Mouse (Mus musculus) heart, embryonic 12.5 days (tissue): Measurements from ENCODE around the gene Olfr324. TPM values are rescaled to one million over a fixed set of nuclear protein-coding genes. Genes with fewer than 3 reads are reported as not detected.

Experiments
- ATAC-seq: fragments of 200-750 bp; cut with Nextera tagmentation; 2 replicates; pipeline ENCODE4 v1.8.0; 2017; ENCODE audit warnings: moderate TSS enrichment, moderate library complexity; ENCODE audit not compliant: insufficient number of reproducible peaks, low FRiP score
- H3K27ac ChIP-seq: fragments of 300-500 bp; sonication (generic); 2 replicates; pipeline ENCODE4 v1.5.1; 2016; ENCODE audit warnings: mild to moderate bottlenecking, moderate library complexity; ENCODE audit not compliant: poor library complexity, severe bottlenecking
- H3K27me3 ChIP-seq: fragments of 300-500 bp; sonication (generic); replicated peaks from 2 replicates; pipeline ENCODE4 v1.6.1; 2016; ENCODE audit warnings: mild to moderate bottlenecking, moderate library complexity
- H3K36me3 ChIP-seq: fragments of 300-500 bp; sonication (generic); 2 replicates; pipeline ENCODE4 v1.6.1; 2016; ENCODE audit warnings: mild to moderate bottlenecking, moderate library complexity
- H3K4me1 ChIP-seq: fragments of 300-500 bp; sonication (generic); replicated peaks from 2 replicates; pipeline ENCODE4 v1.6.1; 2016; ENCODE audit warnings: mild to moderate bottlenecking
- H3K4me2 ChIP-seq: fragments of 300-500 bp; sonication (generic); 2 replicates; pipeline ENCODE4 v1.6.1; 2016; ENCODE audit warnings: mild to moderate bottlenecking, moderate library complexity
- H3K4me3 ChIP-seq: fragments of 300-500 bp; sonication (generic); 2 replicates; pipeline ENCODE4 v1.5.1; 2016; ENCODE audit warnings: mild to moderate bottlenecking
- H3K9ac ChIP-seq: fragments of 300-500 bp; sonication (generic); 2 replicates; pipeline ENCODE4 v1.6.1; 2016; ENCODE audit warnings: mild to moderate bottlenecking, moderate library complexity
- H3K9me3 ChIP-seq: fragments of 300-500 bp; sonication (generic); replicated peaks from 2 replicates; pipeline ENCODE4 v1.6.1; 2016; ENCODE audit warnings: mild to moderate bottlenecking, moderate library complexity
- WGBS: fragments of 180-500 bp; shearing (Covaris S2); methylation state at CpG from one replicate; pipeline ENCODE4 v1.1.7; 2016; 5-methylcytosine and 5-hydroxymethylcytosine counted together
- polyA plus RNA-seq: library from polyadenylated mRNA; unstranded; fragments of >200 nt; fragmentation: Nextera tagmentation; extraction: Ambion mirVana; gene quantifications from 2 replicates; pipeline ENCODE4 v1.2.1, GENCODE M21; 2016

The Olfr324 gene
- not detected in 2 replicates for polyA plus RNA-seq

DNA sequence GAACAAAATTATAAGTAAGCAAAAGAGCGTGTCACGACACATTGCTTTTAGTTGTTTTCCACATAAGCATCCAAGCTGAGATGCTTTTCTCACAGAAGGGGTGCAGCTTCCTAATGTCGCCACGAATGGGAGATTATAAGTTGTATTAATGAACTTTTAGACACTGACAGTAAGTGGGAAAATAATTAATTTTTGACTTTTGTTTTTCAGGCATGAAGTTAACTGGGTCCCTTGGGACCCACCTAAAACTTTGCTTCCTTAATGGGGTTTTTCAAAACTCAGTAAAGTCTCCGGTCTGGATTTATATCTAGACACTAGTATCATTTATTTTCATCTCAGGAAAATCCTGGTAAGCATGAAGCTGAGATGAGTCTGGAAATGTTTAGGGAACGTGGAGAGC is at the start of gene Olfr324:
Olfr324 (plus strand) TSS at position 301 of the 400 bp plus-strand sequence.
- ATAC-seq = no peak
- Histone ChIP-seq H3K27me3 (no peaks in the 10 kb centered on the region), H3K9ac (no peak within 1 kb of the TSS), H3K4me1 (no peaks in the 10 kb centered on the region), H3K4me2 (no peak within 1 kb of the TSS), H3K9me3 (no peaks in the 10 kb centered on the region), H3K27ac (no peak within 1 kb of the TSS), H3K36me3 (no peaks in the 10 kb centered on the region), H3K4me3 (no peak within 1 kb of the TSS)
- 74% methylated on average over 6 of the region's 6 CpGs for WGBS

DNA sequence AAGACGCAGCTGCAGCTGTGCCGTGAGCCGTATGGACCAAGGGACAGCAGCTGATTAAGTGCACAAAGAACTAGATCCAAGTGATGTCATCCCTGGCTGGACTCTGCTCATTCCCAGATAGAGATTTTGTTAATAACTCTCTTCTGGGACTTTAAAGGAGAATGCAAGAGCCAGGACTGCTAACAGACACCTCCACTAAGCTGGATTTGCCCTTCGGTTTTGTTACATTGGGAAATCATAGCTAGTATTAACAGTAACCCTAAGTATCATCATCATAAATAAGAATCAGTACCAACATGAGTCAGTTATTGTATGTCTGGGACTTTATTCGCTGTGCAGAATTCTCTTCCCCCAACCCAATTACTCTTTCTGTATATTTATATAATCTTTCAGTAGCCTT is 48.6 kb upstream of the Olfr324 start, which contains the start of gene Olfr329-ps:
Olfr329-ps (minus strand) TSS at position 101 of the 400 bp plus-strand sequence.
- no peak within 1 kb of the TSS for H3K9ac ChIP-seq
- no peaks in the 10 kb centered on the region for H3K4me1 ChIP-seq
- no peak within 1 kb of the TSS for H3K27ac ChIP-seq
- H3K27me3 ChIP-seq = no peaks in the 10 kb centered on the region
- 76% methylated on average over 5 of the region's 5 CpGs for WGBS
- no peak within 1 kb of the TSS for H3K4me3 ChIP-seq
- H3K9me3 ChIP-seq = no peaks in the 10 kb centered on the region
- no peak for ATAC-seq
- no peak within 1 kb of the TSS for H3K4me2 ChIP-seq
- H3K36me3 ChIP-seq = no peaks in the 10 kb centered on the region

DNA sequence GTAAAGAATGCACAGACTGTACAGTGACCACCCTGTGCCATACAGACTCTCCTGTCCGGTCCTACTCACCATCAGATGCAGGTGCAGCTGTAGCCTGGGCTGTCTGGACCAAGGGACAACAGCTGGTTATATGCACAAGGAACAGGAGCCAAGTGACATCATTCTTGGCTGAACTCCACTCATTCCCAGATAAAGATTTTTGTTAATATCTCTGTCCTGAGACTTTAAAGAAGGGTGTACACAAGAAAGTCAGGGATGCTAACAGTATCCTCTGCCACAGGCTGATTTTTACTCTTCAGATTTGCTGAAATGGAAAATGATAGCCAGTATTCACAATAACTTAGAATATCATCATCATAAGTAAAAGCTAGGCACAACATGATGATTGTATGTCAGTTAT is 39.4 kb upstream of the Olfr324 start, which contains the start of gene Olfr328:
Olfr328 (minus strand) TSS at position 101 of the 400 bp plus-strand sequence.
- H3K27me3 ChIP-seq = no peaks in the 10 kb centered on the region
- no peak for ATAC-seq
- no peak within 1 kb of the TSS for H3K27ac ChIP-seq
- no peak within 1 kb of the TSS for H3K9ac ChIP-seq
- H3K4me1 ChIP-seq = no peaks in the 10 kb centered on the region
- no peak within 1 kb of the TSS for H3K4me3 ChIP-seq
- 85% methylated on average over 1 of the region's 1 CpGs for WGBS
- H3K4me2 ChIP-seq = no peak within 1 kb of the TSS
- H3K36me3 ChIP-seq = no peaks in the 10 kb centered on the region
- H3K9me3 ChIP-seq = 0 out of 2 replicates have a peak, but pooled peaks cover 2% of the 10 kb centered on the region

DNA sequence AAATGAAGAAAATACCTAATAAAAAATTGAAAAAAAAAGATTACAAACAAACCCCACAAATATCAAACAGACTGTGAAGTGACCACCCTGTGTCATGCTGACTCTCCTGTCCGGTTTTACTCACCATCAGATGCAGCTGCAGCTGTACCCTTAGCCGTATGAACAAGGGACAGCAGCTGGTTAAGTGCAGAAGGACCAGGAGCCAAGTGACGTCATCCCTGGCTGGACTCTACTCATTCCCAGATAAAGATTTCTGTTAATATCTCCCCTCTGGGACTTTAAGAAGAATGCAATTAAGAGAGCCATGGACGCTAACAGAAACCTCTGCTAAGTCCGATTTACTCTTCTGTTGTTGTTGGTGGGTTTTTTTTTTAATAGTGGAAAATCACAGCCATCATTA is 24.5 kb upstream of the Olfr324 start, which contains the start of gene Olfr224:
Olfr224 (minus strand) TSS at position 149 of the 400 bp plus-strand sequence.
- no peak within 1 kb of the TSS for H3K9ac ChIP-seq
- H3K4me2 ChIP-seq = no peak within 1 kb of the TSS
- H3K4me3 ChIP-seq = no peak within 1 kb of the TSS
- 62% methylated on average over 5 of the region's 5 CpGs for WGBS
- H3K27me3 ChIP-seq = no peaks in the 10 kb centered on the region
- H3K4me1 ChIP-seq = no peaks in the 10 kb centered on the region
- H3K27ac ChIP-seq = no peak within 1 kb of the TSS
- no peak for ATAC-seq
- no peaks in the 10 kb centered on the region for H3K36me3 ChIP-seq
- no peaks in the 10 kb centered on the region for H3K9me3 ChIP-seq

DNA sequence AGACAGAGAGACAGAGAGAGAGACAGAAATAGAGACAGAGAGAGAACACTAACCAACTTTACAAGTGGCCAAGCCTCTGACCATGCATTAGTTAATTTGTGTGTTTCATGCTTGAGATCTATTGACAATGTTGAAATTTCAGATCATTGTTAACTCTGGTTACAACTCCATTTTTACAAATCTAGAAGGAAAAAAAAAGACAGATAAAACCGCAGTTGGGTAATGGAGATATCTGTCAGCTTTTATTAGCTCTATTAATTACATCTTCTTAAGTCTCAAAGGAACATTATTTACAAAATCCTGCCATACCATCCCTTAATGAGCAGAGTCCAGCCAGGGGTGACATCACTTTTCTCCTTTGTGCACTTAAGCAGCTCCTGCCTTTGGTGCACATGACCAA is 17.5 kb upstream of the Olfr324 start, which contains the start of gene Olfr325:
Olfr325 (plus strand) TSS at position 301 of the 400 bp plus-strand sequence.
- H3K27me3 ChIP-seq = 0 out of 2 replicates have a peak, but pooled peaks cover 6% of the 10 kb centered on the region
- ATAC-seq = no peak
- H3K9me3 ChIP-seq = no peaks in the 10 kb centered on the region
- H3K9ac ChIP-seq = no peak within 1 kb of the TSS
- no peaks in the 10 kb centered on the region for H3K4me1 ChIP-seq
- H3K4me2 ChIP-seq = no peak within 1 kb of the TSS
- no peaks in the 10 kb centered on the region for H3K36me3 ChIP-seq
- H3K4me3 ChIP-seq = no peak within 1 kb of the TSS
- no peak within 1 kb of the TSS for H3K27ac ChIP-seq
- 68% methylated on average over 1 of the region's 1 CpGs for WGBS

DNA sequence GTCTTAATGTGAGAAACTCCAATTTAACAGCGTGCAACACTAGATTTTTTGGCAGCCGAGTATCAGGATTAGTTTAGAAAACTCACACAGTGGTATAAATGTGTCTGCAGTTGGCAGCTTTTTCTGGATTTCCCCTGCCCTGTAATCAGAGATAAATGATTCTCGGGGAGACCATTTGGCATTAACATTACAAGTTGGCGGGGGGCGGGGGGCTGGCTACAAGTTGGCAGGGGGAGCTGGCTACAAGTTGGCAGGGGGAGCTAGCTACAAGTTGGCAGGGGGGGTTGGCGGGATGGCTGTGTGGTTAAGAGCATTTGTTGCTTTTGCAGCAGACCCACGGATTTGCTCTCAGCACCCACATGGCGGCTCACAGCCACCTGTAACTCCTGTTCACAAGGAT is 16.3 kb upstream of the Olfr324 start:
- no peak for ATAC-seq
- Histone ChIP-seq H3K9ac (no peak overlapping the region), H3K9me3 (no peaks in the 10 kb centered on the region), H3K4me1 (no peaks in the 10 kb centered on the region), H3K36me3 (no peaks in the 10 kb centered on the region), H3K27me3 (0 out of 2 replicates have a peak, but pooled peaks cover 6% of the 10 kb centered on the region), H3K27ac (no peak overlapping the region), H3K4me3 (no peak overlapping the region), H3K4me2 (no peak overlapping the region)
- 69% methylated on average over 8 of the region's 8 CpGs for WGBS

DNA sequence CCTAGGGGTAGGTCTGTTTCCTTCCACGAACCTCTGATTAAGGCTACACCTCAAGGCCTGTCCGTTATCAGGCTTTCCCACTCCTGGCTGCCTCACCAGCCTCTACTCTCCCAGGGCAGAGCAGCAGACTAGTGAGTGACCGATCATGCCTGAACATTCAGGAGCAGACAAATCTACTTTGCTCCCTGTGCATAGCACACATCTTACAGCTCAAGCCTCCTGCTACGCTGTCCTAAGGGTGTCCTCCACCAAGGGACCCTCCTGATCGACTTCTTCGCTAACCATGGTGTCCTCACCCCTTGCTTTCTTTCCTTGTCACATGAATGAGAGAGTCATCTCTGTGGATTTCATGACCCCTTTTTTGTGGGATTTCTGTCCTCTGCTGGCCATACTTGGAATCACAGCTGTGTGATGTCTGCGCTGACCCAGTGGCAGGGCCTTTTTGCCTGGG is 7.0 kb upstream of the Olfr324 start:
- H3K27me3 ChIP-seq = 0 out of 2 replicates have a peak, but pooled peaks cover 3% of the 10 kb centered on the region
- no peak overlapping the region for H3K27ac ChIP-seq
- H3K4me3 ChIP-seq = no peak overlapping the region
- WGBS = 55% methylated on average over 7 of the region's 7 CpGs
- ATAC-seq = peak; percentile 79; the same call in 1 of the 2 replicates
- H3K9ac ChIP-seq = no peak overlapping the region
- H3K36me3 ChIP-seq = no peaks in the 10 kb centered on the region
- no peaks in the 10 kb centered on the region for H3K9me3 ChIP-seq
- H3K4me2 ChIP-seq = no peak overlapping the region
- no peaks in the 10 kb centered on the region for H3K4me1 ChIP-seq

DNA sequence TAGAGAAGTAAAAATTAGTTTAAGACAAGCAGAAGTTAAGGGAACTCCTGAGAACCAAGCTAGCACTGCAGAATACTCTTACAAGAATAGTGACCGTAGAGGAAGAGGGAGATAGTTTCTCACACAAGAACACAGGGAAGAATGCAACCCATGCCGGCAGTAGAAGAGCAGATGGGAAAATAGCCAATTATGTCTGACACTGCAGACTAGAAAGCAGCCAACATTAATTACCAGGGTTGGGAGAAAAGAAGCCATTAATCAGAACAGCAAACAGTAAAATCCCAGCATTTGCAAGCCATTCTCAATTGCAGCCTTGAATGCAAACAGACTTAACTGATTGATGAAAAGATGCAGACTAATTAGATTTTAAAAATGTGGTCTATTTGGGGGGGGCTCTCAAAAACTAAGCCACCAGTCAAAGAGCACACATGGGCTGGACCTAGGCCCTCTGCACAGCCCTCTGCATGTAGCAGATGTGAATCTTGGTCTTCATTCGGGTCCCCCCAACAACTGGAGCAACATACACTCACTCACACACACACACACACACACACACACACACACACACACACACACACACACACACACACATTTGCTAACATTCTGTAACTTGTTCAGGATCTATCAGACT is 6.2 kb upstream of the Olfr324 start:
- Histone ChIP-seq H3K36me3 (no peaks in the 10 kb centered on the region), H3K27ac (no peak overlapping the region), H3K9me3 (no peaks in the 10 kb centered on the region), H3K9ac (no peak overlapping the region), H3K4me2 (no peak overlapping the region), H3K4me3 (no peak overlapping the region), H3K4me1 (no peaks in the 10 kb centered on the region), H3K27me3 (0 out of 2 replicates have a peak, but pooled peaks cover 3% of the 10 kb centered on the region)
- WGBS = 69% methylated on average over 3 of the region's 3 CpGs
- no peak for ATAC-seq

DNA sequence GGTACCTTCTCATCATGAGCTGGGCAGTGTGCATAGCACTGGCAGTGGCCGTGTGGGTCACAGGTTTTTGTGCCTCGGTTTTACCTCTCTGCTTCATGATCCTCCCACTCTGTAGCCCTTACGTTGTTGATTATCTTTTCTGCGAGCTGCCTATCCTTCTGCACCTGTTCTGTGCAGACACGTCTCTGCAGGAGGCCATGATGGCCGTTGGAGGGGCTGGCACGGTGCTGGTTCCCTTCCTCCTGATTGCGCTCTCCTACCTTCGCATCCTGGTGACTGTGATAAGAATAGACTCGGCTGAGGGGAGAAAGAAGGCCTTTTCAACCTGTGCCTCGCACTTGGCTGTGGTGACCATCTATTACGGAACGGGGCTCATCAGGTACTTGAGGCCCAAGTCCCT is 2.9 kb downstream of the Olfr324 start:
- no peak overlapping the region for H3K9ac ChIP-seq
- H3K4me3 ChIP-seq = no peak overlapping the region
- H3K9me3 ChIP-seq = no peaks in the 10 kb centered on the region
- H3K4me2 ChIP-seq = no peak overlapping the region
- H3K27me3 ChIP-seq = 0 out of 2 replicates have a peak, but pooled peaks cover 3% of the 10 kb centered on the region
- H3K27ac ChIP-seq = no peak overlapping the region
- ATAC-seq = no peak
- H3K4me1 ChIP-seq = no peaks in the 10 kb centered on the region
- no peaks in the 10 kb centered on the region for H3K36me3 ChIP-seq
- WGBS = 79% methylated on average over 13 of the region's 13 CpGs

DNA sequence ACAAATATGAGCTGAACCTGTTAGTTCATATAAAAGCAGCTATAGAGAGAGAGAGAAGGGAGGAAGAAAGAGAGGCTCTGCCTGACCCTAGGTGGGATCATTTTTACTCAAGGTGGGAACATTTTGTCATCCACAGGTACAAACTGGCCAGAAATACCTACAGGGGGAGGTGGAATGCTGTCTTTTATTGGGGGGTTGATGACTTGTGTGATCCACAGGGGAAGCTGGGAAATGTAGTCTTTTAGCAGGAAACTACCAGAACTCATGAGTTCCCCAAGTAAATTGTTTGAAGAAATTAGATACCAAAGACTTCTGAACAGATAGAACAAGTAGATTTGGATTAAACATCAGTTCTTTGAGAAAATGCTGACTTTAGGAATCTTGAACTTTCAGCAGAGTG is 7.1 kb downstream of the Olfr324 start:
- no peaks in the 10 kb centered on the region; the same call in 1 of the 2 replicates for H3K9me3 ChIP-seq
- H3K4me3 ChIP-seq = no peak overlapping the region
- H3K9ac ChIP-seq = no peak overlapping the region
- ATAC-seq = no peak
- H3K36me3 ChIP-seq = no peaks in the 10 kb centered on the region
- H3K27ac ChIP-seq = no peak overlapping the region
- H3K27me3 ChIP-seq = 0 out of 2 replicates have a peak, but pooled peaks cover 3% of the 10 kb centered on the region
- no peak overlapping the region for H3K4me2 ChIP-seq
- H3K4me1 ChIP-seq = no peaks in the 10 kb centered on the region

DNA sequence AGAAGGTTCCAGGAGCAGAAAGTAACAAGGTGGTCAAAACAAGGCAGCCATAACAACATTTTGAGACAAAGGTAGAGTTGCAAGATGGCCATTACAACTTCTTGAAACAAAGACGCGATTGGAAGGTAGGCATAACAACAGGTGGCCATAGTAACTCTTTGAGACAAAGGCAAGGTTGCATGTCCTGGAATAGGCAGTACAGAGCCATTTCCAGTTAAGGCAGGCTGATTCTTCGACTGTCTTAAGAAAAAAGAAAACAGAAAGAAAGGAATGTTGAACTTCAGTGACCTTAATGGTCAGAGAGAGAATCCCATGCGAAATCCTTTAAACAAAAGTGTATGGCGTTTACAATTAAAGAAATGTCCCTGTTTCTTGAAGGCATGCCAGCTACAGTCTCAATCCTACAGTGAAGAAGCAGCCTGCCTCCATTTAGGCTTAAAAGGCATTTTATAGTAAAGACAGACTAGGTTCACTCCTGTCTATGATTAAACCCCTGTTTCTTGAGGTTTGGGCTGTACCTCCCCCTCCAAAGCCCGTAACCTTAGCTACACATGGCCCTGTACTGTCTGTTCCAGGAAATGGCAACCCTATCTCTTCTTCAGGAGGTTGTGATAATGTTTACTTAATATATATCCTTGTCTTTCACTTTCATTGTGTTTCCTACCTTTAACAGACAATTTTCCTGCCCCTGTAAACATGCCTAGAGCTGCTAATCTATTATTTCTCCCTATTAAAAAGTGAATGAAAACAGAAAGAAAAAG is 8.1 kb downstream of the Olfr324 start:
- 0 out of 2 replicates have a peak, but pooled peaks cover 3% of the 10 kb centered on the region for H3K27me3 ChIP-seq
- H3K27ac ChIP-seq = no peak overlapping the region
- H3K4me3 ChIP-seq = no peak overlapping the region
- no peak for ATAC-seq
- no peaks in the 10 kb centered on the region for H3K36me3 ChIP-seq
- H3K4me1 ChIP-seq = no peaks in the 10 kb centered on the region
- no peak overlapping the region for H3K4me2 ChIP-seq
- 78% methylated on average over 6 of the region's 6 CpGs for WGBS
- H3K9me3 ChIP-seq = no peaks in the 10 kb centered on the region; the same call in 1 of the 2 replicates
- H3K9ac ChIP-seq = no peak overlapping the region
